Mouse (Mus musculus) erythroblast, embryonic 14.5 days (primary cell): ENCODE data around the gene Troap. TPM values are rescaled to one million over a fixed set of nuclear protein-coding genes. Genes with fewer than 3 reads are reported as not detected.

Experiments
- H3K27me3 ChIP-seq: 2 replicates; pipeline ENCODE4 v1.6.1; 2012; ENCODE audit warnings: inconsistent platforms; ENCODE audit not compliant: control insufficient read depth
- H3K36me3 ChIP-seq: 2 replicates; pipeline ENCODE4 v1.6.1; 2012; ENCODE audit warnings: mild to moderate bottlenecking, inconsistent platforms; ENCODE audit not compliant: control insufficient read depth
- H3K4me1 ChIP-seq: 2 replicates; pipeline ENCODE4 v1.6.1; 2012; ENCODE audit warnings: inconsistent platforms; ENCODE audit not compliant: control insufficient read depth
- H3K4me3 ChIP-seq: replicated peaks from 2 replicates; pipeline ENCODE3; 2012; ENCODE audit warnings: moderate library complexity, mild to moderate bottlenecking, inconsistent platforms
- H3K9me3 ChIP-seq: 2 replicates; pipeline ENCODE4 v1.6.1; 2012; ENCODE audit warnings: low read length, inconsistent platforms, mixed read lengths; ENCODE audit not compliant: control insufficient read depth
- GATA1 ChIP-seq: IDR thresholded peaks from 2 replicates; pipeline ENCODE4 v1.6.1; 2012; ENCODE audit warnings: low read length, inconsistent platforms, mixed read lengths
- TAL1 ChIP-seq: IDR thresholded peaks from 3 replicates; pipeline ENCODE4 v1.6.1; 2012; ENCODE audit warnings: low read length, inconsistent platforms, mixed read lengths
- polyA plus RNA-seq: library from polyadenylated mRNA; stranded (reverse); fragments of >175 nt; gene quantifications from 2 replicates; pipeline ENCODE4 v1.2.3, GENCODE M21; 2012

Gene Troap
- 17.1 and 18.1 TPM in 2 replicates for polyA plus RNA-seq

DNA sequence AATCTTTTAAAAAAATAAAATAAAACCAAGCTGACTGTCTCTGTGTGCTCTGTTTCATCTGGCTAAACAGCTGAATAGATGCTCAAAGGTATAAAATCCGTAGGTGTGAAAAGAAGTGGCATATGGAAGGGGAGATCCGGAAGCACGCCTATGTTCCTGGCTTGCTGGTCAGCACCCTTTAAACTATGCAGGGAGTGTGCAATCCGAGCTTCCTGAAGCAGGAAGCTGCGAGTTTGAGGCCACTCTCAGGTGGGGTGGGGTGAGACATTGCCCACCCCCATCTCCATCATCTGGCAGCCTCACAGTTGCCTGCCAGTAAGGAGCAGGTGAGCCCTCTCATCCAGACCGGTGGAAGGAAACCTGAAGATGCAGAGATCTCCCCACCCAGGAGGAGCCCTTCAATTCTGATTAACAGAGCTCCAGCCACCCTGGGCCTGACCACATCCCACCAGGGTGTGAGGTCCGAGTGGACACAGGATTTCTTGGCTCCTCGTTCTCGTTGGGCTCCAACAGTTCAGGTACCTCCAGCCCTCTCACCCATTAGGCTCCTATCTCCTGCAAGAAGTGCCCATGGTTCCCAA is at the start of gene Troap:
Gene Troap (plus strand): TSS at position 557 of the 581 bp plus-strand sequence.
- TF ChIP-seq GATA1 (no peak), TAL1 (no peak)
- peaks cover 39% of the 10 kb centered on the region for H3K4me1 ChIP-seq

GRCm38 (mm10) chr15:99024668-99025314 is 49.6 kb upstream of the Troap start:
- Histone ChIP-seq H3K27me3 (peaks cover 8% of the 10 kb centered on the region), H3K4me1 (peaks cover 32% of the 10 kb centered on the region), H3K36me3 (no peaks in the 10 kb centered on the region), H3K9me3 (peaks cover 3% of the 10 kb centered on the region; the same call in 1 of the 2 replicates), H3K4me3 (no peak overlapping the region)
- no peak for TF ChIP-seq GATA1
- no peak for TF ChIP-seq TAL1

More for the DNA sequence above, at the start of gene Troap:
- Histone ChIP-seq H3K9me3 (no peaks in the 10 kb centered on the region), H3K27me3 (peaks cover 9% of the 10 kb centered on the region), H3K4me3 (peak within 1 kb of the TSS; percentile 95), H3K36me3 (peaks cover 32% of the 10 kb centered on the region)

- TF ChIP-seq GATA1 = no peak
- no peak for TF ChIP-seq TAL1
- H3K27me3 ChIP-seq = peaks cover 8% of the 10 kb centered on the region
- peaks cover 33% of the 10 kb centered on the region for H3K4me1 ChIP-seq
- H3K9me3 ChIP-seq = peaks cover 3% of the 10 kb centered on the region; the same call in 1 of the 2 replicates
- no peaks in the 10 kb centered on the region for H3K36me3 ChIP-seq
- no peak overlapping the region for H3K4me3 ChIP-seq
These were observed 49.0 kb upstream of the Troap start for GRCm38 (mm10) chr15:99025414-99025813.

DNA sequence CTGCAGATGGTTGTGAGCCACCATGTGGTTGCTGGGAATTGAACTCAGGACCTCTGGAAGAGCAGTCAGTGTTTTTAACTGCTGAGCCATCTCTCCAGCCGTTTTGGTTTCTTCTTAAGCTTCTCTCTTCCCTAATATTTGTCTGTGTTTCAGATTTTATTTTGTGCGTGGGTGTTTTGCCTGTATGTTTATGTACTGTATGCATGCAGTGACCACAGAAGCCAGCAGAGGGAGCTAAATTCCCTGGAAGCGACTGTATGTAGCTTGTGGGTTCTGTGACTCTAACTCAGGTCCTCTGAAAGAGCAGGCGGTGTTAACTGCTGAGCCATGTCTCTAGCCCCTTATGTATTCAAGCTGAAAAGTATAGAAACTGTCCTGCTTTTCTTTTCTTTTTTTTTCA is 48.1 kb upstream of the Troap start:
- Histone ChIP-seq H3K27me3 (peaks cover 8% of the 10 kb centered on the region), H3K4me1 (peaks cover 33% of the 10 kb centered on the region), H3K36me3 (peaks cover 2% of the 10 kb centered on the region), H3K9me3 (peaks cover 1% of the 10 kb centered on the region; the same call in 1 of the 2 replicates), H3K4me3 (no peak overlapping the region)
- no peak for TF ChIP-seq TAL1
- no peak for TF ChIP-seq GATA1

- no peak overlapping the region for H3K4me3 ChIP-seq
- TF ChIP-seq GATA1 (no peak), TAL1 (no peak)
These were observed 47.3 kb upstream of the Troap start for GRCm38 (mm10) chr15:99027116-99027515.

DNA sequence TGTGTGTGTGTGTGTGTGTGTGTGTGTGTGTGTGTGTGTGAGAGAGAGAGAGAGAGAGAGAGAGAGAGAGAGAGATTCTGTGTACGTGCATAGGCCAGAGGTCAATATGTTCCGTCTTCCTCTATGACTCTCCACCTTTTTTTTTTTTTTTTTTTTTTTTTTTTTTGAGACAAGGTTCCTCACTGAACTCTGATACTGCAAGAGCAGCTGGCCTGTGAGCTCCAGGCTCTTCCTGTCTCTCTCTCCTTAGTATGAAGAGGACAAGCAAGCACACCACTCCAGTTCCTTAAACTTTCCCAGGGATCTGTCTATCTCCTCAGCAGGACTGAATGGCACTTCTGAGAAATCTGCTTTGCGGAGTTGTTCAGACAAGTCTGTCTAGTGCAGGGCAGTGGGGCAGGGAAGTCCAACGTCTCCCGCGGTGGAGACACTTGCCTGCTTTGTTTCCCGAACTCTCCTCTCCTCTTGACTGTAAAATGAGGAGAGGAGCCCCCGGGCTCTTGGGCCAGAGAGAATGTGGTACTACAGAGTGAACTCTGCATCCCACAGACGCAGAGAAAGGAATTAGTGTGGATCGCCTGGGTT is 45.4 kb upstream of the Troap start:
- Histone ChIP-seq H3K27me3 (peaks cover 5% of the 10 kb centered on the region), H3K4me1 (peaks cover 54% of the 10 kb centered on the region), H3K36me3 (peaks cover 29% of the 10 kb centered on the region), H3K9me3 (no peaks in the 10 kb centered on the region), H3K4me3 (peak overlapping the region; percentile 70)
- TF ChIP-seq GATA1 (no peak), TAL1 (no peak)

More at GRCm38 (mm10) chr15:99027116-99027515, 47.3 kb upstream of the Troap start:
- Histone ChIP-seq H3K9me3 (no peaks in the 10 kb centered on the region), H3K27me3 (peaks cover 8% of the 10 kb centered on the region), H3K4me1 (peaks cover 36% of the 10 kb centered on the region), H3K36me3 (peaks cover 11% of the 10 kb centered on the region)

DNA sequence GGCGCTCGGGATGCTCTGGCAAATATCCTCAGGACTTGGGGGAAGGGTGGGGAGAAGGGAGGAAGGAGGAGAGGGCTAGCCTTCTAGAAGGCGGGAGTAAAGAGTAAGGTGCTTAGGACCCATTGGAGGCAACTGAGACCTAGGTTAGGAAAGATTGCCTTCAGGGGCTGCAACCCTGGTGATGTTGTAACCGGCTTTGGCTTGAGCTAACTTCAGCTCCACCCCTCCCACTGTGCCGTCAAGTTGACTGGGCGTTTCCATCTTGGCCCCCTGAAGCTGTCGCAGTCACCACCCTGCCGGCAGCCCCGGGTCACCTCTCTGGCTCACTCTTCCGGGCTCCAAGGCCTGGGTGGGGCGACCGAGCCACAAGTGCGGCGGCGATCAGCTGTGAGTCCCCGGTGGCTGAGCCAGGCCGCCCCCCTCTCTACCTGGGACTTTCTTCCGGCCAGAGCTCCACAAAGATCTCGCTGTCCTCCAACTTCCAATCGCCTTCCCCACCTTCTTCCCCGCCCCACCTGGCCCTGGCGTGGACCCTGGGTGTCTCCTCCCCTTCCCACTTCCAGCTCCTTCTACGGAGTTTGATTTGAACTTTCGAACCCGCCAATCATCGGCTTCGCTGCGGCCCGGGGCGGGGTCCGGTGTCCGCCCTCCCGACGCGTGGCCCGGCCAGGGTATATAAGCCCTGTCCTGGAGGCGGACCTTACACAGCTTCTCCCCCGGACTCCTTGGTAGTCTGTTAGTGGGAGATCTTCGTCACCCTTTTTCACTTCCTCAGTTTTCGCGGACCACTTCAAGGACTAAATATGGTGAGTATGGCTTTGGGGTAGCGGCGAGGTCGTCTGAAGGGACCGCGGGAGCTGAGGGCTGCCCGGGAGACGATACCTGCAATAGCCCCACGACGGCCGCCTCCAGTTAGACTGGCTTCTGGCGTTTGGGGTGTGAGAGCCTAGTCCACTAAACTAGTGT is 44.5 kb upstream of the Troap start, which contains the start of gene Tuba1c:
Gene Tuba1c (plus strand): TSS at position 273 of the 966 bp plus-strand sequence.
- TF ChIP-seq GATA1 (no peak), TAL1 (no peak)
- Histone ChIP-seq H3K9me3 (no peaks in the 10 kb centered on the region), H3K36me3 (peaks cover 36% of the 10 kb centered on the region), H3K4me1 (peaks cover 57% of the 10 kb centered on the region), H3K4me3 (peak within 1 kb of the TSS; percentile 70), H3K27me3 (peaks cover 3% of the 10 kb centered on the region; the same call in 1 of the 2 replicates)

DNA sequence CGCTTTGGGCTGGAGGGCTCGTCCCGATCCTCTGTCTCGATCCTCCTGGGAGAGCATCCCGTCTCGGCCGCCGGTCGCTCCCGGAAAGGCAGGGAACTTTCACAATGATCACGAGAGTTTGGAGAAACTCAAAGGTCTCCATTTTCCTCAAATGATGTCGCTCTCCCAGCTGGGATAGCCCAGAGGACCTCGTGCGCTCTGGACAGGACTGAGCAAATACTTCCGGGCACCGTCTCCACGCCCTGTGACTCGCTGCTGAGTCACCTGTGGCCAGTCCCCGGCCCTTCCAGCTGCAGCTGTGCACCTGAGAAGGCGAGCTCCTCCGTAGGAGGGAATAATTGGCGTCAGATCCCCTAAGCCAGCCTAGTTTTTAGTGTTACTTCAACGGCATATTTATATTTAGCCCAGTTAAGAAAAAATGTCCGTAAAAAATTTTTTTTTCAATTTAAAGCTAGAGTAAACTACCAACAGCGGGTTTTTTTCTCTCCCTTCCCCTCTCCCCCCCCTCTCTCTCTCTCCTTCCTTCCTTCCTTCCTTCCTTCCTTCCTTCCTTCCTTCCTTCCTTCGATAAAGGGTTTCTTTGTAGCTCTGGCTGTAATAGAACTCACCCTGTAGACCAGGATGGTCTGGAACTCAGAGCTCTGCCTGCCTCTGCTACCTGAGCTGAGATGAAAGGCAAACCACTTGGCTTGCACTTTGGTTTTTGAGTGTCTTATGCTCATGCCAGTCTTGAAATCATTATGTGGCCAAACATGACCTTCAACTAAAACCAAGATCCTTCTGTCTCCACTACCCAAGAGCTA is 43.6 kb upstream of the Troap start:
- no peak for TF ChIP-seq GATA1
- TF ChIP-seq TAL1 = no peak
- no peaks in the 10 kb centered on the region for H3K9me3 ChIP-seq
- H3K27me3 ChIP-seq = no peaks in the 10 kb centered on the region
- peaks cover 45% of the 10 kb centered on the region for H3K36me3 ChIP-seq
- peaks cover 60% of the 10 kb centered on the region for H3K4me1 ChIP-seq
- H3K4me3 ChIP-seq = peak overlapping the region; percentile 70
